Mouse (Mus musculus) cerebellum, adult 2 months (tissue): Measurements from ENCODE around the gene St6gal2.

Experiments used
- CTCF ChIP-seq: fragments of 200-500 bp; IDR thresholded peaks from 2 replicates; pipeline ENCODE4 v1.5.1; 2011; ENCODE audit warnings: low read depth, mild to moderate bottlenecking, control low read depth, low read length, moderate library complexity, borderline replicate concordance; ENCODE audit not compliant: insufficient read depth
- POLR2A ChIP-seq: fragments of 200-500 bp; IDR thresholded peaks from 2 replicates; pipeline ENCODE4 v1.6.1; 2011; ENCODE audit warnings: low read length, control low read depth, borderline replicate concordance; ENCODE audit not compliant: insufficient read depth

GRCm38 (mm10) chr17:55531872-55532271 lies 86.7 kb downstream of the St6gal2 start:
- TF ChIP-seq CTCF (no peak), POLR2A (no peak)
